Mouse (Mus musculus): Measurements from ENCODE around the gene Galnt15.
A peak's percentile ranks its signal among the peaks of the same experiment; 100 is the strongest.

Galnt15 gene

DNA sequence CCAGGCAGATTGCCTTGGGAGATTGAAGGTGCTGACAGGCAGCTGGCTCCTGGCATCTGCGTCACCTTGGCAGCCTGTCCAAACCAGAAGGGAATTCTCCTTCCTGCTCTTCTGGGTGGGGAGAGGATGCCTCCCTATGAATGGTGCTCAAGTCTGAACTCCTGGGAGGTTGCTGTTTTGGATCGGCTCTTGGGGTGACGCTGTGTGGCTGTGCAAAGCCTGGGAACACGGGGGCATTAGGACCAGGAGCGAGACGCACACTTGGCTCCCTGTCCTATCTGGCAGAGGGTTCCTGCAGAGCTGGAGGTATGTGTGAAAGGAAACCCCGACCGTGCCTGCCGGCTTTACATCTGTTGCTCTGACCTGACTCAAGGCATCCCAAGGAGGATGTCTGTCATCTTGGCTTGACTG is at the start of gene Galnt15:
Gene Galnt15, plus strand, starts transcription at position 309 of the 411 bp plus-strand sequence.
- DNase-seq, result no peak

DNA sequence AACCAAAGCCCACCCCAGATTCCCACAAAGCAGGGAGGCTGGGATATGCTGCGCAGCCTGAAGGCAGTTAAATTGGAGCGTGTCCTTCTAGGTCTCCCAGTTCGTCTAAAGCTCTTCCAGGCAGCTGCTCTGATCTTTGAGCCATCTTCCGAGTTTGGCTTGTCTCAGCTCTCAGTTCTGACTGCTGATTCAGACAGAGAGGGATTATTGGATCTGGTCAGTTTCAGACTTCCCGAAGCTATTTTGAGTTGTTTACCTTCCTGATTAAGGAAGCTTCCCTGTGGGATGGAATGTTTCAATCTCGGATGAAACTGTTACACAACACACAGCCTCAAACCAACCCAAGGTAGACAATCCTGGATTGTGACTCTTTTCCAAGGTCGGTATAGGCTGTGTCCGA is 34.8 kb upstream of the Galnt15 start:
- no peak for DNase-seq

DNA sequence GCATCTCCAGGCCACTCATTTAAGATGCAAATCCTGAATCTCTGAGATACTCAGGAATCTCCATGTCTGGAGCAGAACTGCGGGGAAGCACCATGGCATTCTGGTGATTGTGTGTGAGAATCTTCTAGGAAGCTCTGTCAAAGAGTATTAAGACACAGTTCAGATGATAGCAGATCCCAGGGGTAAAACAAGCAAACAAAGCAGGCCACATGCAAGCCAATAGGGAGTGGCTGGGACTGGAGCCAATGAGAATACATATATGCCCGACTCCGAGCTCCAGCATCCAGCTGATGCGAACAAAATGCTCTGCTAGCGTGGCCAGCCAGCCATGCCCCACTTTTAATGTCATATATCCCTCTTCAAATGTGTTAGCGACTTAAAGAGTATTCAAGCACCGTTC is 27.8 kb upstream of the Galnt15 start:
- no peak for DNase-seq

DNA sequence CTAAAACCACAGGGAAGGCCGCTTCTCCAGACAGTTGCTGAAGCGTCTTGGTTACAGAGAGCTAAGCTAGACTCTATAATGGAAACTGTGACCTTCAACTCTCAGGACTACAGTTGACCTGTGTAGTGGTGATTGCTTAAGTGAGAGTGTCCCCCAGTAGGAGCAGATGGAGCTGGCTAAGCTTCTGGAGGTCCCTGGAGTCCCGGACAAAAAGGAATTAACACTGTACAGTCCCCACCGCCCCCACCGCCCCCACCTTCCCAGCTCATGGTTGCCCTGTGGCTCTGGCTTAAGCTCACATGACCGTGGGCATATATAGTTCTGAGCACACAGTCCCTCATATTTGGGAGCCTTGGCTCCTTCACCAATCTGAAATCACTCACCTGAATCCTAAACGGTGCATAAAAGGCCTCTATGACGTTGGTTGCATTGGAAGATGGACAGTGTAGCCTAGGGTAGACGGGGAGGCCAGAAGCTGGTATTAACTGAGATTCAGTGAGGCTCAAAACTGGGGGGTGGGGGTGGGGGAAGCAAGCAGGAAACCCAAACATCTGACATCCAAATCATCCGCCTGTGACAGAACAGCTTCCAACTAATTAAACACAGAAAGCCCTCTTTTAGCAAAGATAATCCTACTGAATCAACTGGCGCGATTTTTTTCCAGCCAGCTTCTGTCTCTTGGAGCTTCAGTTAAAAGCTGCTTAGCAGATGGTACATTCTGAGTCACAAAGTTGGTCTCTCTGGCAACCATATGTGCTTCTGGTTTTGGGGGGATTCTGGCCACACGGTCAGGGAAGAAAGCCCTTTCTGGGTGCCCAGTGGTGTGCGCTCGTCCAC is 26.1 kb upstream of the Galnt15 start:
- DNase-seq, result no peak

DNA sequence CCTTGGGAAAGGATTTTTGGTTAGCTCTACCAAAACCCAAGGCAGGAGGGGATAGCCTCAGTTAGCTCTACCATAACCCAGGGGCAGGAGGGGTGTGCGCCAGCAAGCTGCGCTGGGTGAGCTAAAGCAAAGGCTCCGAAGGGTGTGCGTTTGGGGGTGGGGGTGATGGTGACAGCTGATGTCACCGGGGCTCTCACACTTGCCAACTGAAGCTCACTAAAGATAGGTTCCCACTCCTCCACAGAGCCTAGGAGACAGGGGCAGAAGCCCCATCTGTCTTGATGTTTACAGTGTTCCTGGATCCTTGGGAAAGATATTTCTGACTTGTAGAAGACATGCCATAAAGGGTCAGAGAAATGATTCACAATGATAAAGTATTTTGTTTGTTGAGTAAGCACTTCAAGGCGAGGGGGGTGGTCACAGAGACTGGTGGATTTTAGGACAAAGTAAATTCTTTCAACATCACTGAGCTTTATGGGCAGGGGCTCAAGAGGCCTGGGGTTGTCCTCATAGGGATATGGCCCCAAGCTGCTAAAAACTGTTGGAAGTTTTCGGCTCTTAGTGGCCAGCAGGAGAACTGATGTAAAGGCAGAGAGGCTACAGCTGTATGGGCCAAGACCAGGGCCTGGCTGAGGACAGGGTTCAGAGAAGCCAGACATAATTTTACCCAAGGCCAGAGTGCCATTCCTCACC is 24.7 kb upstream of the Galnt15 start:
- no peak for DNase-seq

DNA sequence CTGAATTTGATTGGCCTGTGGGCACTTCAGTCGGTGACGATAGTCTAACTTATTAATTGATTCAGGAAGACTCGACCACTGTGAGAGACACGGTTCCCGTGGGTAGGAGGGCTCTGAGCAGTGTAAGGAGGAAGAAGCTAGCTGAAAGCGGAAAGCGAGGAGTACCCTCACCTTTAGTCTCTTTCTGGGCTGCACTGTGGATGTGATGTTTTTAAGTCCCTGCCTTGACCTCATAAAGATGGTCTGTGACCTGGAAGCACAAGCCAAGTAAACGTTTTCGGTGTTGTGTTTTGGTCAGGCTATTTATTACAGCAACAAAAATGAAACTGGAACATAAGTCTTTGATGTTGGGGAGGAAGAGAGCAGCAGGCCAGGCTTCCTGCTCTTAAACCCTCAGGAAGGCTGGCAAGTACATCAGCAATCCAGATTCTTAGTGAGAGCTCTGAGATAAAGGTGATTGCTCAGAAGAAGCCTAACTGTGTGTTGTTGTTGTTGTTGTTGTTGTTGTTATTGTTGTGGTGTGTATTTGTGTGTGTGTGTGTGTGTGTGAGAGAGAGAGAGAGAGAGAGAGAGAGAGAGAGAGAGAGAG is 23.0 kb upstream of the Galnt15 start:
- no peak for DNase-seq

DNA sequence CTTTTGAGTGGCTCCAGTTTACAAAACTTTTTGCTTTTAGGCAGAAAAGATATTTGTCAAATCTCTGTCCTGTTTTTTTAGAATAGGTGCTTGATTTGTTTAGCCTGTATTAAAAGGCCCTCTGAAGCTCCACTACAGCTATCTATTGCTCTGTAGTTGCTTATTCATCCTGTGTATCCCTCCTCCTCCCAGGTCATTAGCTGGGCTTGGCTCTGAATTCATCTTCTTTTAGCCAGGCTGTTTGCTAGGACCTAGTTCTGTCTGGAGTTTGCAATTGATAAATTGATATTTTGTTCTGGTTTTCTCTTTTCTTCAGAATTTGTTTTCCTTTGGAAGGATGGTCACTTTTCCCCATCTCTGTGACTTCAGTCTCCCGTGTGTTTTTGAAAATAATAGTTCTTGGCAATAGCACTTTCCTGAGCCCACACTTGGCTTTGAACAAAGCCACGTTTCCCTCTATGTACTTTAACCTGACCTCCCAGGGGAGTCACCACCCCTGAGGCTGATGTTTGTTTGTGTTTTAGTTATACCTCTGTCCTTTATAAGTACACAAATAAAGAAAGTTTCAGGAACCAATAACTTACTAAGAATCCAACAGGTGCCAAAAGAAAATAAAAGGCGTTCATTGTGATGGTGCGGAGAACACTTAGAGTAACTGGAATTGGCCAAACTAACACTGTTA is 21.0 kb upstream of the Galnt15 start:
- no peak for DNase-seq

DNA sequence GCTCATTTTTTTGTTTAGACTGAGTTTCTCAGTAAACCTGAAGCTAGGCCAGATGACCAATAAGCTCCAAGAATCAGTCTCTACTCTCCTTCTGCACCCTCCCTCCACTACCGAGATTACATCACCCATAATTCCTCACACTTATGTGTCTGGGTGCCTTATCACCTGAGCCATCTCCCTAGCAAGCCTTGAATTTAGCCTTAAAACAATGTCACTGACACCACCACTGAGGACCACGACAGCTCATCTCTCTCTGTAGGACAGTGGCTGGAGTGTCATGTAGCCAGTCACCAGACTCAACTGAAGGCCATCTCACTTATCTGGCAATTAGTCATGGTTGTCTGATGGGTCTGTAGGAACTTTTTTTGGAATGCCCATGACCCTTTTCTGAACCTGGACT is 19.1 kb upstream of the Galnt15 start:
- DNase-seq, result no peak

DNA sequence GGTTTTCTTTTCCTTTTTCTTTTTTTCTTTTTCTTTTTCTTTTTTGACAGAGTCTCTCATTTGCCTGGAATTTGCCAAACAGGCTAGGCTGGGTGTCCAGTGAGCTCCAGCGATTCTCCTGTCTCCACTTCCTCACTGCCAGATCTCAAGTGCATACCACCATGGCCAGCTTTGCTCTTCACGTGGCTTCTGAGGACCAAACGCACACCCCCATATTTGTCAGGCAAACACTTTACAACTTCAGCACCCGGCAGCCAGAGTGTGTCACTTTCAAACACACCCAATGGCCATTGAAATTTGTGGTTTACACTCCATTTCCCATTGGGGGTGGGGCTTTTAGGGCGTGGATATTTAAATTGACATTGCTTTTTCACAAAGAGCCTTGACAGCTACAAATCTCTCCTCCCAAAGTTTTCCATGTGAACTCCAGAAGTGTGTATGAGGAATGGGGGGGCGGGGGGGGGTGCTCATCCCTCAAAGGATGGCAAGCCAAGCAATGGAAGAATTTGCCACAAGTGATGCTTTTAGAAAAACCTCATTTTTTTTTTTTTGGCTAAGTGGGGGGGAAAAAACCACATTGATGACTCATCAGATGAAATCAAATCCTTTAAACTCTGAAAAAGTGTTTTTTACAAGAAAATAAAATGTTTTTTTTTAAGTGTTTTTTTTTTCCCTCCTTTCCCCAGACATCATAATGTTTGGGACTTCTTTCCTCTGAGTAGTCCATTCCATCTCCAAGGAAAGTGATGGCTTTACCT is 17.1 kb upstream of the Galnt15 start:
- DNase-seq, result no peak

DNA sequence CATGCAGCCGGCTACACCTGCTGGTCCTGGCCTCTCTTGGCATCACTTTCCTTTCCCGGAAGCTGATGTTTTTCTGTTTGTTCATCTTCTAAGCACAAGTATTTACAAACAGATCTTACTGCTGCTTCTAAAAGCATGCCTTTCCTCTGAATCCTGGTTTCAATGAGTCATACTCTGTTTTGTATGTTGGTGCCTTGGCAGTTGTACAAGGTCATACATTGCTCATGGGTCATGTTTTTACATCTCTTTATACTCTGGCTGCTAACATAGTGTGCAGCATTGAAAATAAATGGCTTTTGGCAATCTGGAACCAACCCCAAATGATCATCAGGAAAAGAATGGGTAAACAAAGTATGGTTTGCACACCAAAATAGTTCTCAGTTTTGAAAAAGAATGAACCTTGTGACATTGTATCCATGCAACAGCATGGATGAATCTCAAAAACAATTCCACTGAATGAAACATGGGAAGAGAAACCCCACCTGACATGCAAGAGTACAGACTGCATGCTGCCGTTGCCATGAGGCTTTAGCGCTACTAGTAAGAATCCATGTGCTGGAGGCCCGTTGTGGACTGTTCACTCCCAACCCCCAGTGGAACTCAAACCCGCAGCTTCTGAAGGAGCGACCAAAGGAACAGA is 13.5 kb upstream of the Galnt15 start:
- no peak for DNase-seq

DNA sequence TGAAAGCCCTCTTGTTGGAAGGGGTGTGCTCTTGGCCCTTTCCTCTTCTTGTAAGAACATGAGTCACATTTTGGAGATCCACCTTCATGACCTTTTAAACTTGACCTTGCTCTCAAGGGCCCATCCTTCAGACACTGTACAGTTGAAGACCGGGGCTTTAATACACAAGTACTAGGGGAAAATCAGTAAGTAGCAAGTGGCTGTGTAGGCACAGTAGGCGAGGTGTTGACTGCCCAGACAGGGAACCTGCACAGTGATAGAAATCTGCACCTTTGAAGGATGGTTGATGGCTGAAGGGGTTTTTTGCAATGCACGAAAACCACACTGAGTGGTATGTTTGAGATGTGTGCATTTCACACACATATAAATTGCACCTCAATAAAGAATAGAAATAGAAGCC is 12.3 kb upstream of the Galnt15 start:
- no peak for DNase-seq

DNA sequence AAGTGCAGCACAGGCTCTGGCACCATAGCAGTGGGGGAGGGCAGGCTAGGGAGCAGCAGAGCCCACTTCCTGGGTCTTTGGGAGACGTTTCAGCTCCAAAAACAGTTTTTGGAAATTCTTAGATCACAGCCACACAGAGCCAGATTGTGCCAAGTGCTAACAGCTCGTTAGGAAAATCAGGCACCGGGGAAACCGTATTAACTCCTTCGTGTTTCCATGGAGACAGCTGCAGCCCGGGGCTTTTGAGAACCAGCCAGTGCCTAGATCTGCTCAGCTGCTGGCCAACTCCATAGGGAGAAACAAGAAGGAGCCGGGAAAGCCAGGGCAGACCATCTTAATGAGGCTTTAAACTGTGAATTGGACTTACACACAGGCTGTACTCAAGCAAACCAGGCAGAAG is 11.9 kb upstream of the Galnt15 start:
- DNase-seq, result no peak

DNA sequence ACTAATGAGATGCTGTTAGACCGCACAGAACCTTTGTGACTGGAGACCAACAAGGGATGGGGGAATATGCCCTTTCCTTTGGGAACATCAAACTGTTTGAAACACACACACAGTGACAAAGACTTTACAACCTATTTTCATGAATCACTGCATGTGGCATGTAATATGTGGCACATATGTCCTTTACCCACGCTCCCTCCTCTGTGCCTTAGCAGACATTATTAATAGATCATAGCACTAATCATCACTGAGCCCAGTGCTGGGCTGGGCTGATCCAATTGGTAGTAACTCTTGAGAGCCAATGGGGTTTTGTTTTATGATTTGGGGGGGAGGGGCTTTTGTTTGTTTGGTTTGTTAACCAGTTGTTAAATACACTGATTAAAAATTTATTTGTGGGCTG is 11.3 kb upstream of the Galnt15 start:
- DNase-seq, result no peak

DNA sequence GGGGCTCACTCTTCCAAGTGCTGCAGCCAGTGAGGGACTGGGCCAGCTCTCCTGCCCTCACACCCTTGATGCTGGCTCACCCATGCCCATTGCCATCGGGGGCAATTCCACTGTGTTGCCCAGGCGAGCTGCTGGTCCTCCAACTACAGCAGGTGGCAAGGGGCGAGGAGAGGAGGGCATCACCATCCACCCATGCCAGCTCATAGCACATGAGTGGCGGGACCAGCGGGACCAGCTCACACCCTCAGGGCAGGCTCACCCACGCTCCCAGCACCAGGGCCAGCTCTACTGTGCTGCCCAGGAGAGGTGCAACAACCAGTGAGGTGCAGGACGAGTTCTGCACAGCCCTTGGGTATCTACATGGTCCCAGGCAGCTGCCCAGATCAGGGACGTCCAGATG is 9.7 kb upstream of the Galnt15 start:
- DNase-seq, result no peak

DNA sequence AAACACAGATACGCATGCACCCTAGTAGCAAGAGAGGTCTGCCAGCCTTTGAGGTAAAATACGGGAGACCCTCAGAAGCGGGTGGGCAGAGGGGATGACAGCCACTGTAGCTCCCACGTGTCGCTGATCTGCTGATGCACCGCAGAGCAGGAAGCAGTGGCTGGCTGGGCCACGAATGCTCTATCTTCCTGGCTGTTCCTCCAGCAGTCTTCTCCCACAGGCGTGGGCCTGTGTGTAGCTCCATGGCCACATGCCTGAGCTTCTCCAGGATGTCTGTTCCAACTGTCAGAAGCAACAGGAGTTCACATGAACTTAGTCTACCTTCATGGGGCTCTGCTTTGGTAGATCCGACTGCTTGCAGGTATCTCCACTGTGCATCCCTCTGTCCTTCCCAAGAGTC is 6.8 kb upstream of the Galnt15 start:
- DNase-seq, result no peak

DNA sequence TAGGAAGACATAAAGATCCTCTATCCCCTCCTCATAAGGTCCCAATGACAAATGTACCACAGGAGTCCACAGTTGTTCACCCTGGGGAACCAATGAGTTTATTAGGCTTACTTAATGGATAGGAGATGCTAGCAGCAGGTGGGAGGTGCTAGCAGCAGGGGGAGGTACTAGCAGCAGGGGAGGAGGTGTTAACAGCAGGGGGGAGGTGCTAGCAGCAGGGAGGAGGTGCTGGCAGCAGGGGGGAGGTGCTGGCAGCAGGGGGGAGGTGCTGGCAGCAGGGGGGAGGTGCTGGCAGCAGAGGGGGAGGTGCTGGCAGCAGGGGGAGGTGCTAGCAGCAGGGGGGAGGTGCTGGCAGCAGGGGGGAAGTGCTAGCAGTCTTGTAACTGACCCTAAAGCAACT is 6.3 kb upstream of the Galnt15 start:
- DNase-seq, result no peak

DNA sequence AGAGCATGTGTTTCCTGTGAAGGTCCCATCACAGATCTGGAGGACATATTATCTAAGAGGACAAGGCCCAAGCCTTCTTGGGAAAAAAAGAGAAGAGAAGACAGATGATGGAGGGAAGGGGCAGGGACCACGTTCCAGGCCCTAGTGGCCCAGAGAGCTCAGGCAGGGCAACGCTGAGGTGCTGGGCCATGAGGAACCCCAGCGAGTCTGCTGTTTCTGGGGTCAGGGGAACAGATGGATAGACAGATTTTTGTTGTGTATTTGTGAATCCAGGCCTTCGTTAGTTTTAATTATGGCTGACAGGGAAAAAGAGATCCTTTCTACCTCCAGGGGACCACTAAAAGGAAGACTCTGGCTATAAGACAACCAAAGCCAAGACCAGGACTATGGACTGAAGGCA is 4.9 kb upstream of the Galnt15 start:
- DNase-seq, result no peak

DNA sequence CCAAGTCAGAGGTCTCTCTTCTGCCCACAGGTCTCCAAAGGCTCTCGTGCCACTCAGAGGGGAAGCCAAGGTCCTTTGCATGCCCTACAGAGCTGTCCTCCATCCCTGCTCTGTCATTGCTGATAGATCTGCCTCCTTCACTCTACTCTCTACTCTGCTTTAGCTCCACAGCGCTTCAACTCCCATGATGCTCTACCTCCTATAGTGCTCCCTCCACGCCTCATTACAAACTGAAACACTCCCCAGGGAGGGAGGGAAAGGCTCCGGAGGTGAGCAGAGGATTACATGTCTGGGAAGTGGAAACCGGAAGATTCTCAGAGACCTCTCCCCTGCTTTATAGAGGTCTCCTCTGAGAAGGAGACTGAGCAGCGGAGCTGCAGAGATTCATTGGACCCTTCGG is 1.6 kb upstream of the Galnt15 start:
- DNase-seq, result no peak

DNA sequence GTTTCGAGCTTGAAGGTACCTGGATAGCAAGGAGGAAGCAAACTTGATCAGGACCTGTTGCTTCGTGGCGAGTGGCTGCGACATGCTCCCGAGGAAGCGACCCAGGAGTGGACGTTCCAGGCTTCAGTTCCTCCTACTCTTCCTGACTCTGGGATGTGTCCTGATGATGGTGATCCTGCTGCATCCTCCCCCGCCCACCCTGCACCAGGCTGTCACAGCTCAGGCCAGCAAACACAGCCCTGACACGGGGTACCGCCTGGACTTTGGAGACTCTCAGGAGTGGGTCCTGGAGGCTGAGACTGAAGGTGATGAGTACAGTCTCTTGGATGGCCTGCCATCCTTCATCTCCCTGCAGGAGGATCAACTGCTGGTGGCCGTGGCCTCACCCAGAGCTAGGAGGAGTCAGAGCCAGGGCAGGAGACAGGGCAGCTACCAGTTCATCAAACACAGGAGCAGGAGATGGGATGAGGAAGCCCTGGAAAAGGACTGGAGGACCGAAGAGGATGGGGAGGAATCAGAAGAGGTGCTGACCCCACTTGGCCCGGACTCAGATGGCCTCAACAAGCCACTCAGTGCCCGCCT is 713 bp downstream of the Galnt15 start:
- no peak for DNase-seq

DNA sequence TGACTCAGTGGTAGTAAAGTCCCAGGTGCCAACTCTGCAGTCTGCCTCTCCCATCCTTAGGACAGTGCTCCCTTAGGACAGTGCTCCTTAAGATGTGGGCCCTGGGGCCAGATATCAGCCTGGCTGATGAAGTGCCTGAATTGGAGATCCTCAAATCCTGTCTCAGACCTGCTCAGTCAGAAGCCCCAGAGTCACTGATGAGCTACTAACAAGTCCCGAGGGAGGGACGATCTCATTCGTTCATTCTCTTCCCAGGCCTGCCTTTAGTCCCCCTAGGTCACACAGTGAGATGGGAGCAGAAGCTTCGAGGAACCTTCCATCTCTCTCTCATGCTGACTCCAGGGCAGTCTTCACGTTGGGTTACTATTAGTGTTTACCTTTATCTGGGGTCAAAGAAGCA is 1.3 kb downstream of the Galnt15 start:
- no peak for DNase-seq

DNA sequence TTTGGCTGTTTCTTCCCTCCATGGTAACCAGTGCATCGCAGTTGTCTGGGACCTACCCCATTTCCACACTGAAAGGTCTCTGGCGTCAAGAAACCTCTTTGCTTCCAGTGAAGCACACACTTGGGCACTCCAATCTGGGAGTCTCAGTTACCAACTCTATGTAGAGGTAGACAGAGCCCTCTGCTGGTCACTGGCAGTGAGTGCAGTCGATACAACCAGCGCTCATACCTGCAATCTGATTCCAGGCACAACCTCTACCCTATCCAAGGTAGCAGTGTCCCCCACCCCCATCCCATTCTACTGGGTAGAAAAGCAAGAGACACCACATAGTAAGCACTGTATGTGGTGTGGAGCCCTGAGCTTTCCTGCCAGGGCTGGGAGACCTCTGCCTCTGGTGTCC is 3.7 kb downstream of the Galnt15 start:
- peak; percentile 65 for DNase-seq

DNA sequence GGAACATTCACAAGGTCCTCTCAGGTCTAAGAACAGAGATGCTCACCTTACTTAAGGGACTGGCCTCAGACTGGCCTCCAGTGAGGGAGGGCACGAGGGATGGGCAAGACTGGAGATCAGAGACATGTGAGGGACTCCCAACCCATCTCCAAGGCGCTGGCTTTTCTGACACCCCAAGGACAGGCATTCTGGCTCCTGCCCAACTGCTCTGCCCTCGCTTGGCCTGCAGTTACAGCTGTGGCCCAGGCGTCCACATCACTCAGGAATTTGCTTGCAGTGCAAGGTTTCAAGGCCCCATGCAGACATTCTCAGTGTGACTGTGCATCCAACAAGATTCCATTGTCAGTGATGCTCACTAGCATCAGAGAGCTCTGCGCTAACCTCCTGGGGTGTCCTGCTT is 7.7 kb downstream of the Galnt15 start:
- no peak for DNase-seq

All from thymus, postnatal 4 days (tissue).